Mouse (Mus musculus) midbrain, embryonic 14.5 days (tissue): ENCODE results near the gene Trf. TPM values are rescaled to one million over a fixed set of nuclear protein-coding genes. Genes with fewer than 3 reads are reported as not detected.

ENCODE experiments used
- ATAC-seq: fragments of 200-750 bp; cut with Nextera tagmentation; 2 replicates; pipeline ENCODE4 v1.8.0; 2017; ENCODE audit warnings: moderate number of reproducible peaks, moderate library complexity; ENCODE audit not compliant: low FRiP score, low TSS enrichment
- DNase-seq: peaks from one replicate; pipeline ENCODE4 v3.0.0-alpha.2; 2015
- H3K27ac ChIP-seq: fragments of 300-500 bp; sonication (generic); replicated peaks from 2 replicates; pipeline ENCODE4 v1.5.1; 2014; ENCODE audit warnings: mild to moderate bottlenecking, low read depth, low read length, moderate library complexity
- H3K27me3 ChIP-seq: fragments of 300-500 bp; sonication (generic); 2 replicates; pipeline ENCODE4 v1.6.1; 2014; ENCODE audit warnings: low read length, control low read depth, mixed read lengths; ENCODE audit not compliant: control insufficient read depth, insufficient read depth
- H3K36me3 ChIP-seq: fragments of 300-500 bp; sonication (generic); 2 replicates; pipeline ENCODE4 v1.6.1; 2014; ENCODE audit warnings: low read length, control low read depth; ENCODE audit not compliant: control insufficient read depth, insufficient read depth
- H3K4me1 ChIP-seq: fragments of 300-500 bp; sonication (generic); 2 replicates; pipeline ENCODE4 v1.6.1; 2014; ENCODE audit warnings: mild to moderate bottlenecking, antibody characterized with exemption, low read length, control low read depth; ENCODE audit not compliant: control insufficient read depth, insufficient read depth
- H3K4me2 ChIP-seq: fragments of 300-500 bp; sonication (generic); 2 replicates; pipeline ENCODE4 v1.6.1; 2014; ENCODE audit warnings: mild to moderate bottlenecking, low read length, moderate library complexity
- H3K4me3 ChIP-seq: fragments of 300-500 bp; sonication (generic); replicated peaks from 2 replicates; pipeline ENCODE4 v1.5.1; 2014; ENCODE audit warnings: low read depth, low read length
- H3K9ac ChIP-seq: fragments of 300-500 bp; sonication (generic); replicated peaks from 2 replicates; pipeline ENCODE4 v1.6.1; 2014; ENCODE audit warnings: mild to moderate bottlenecking, low read length, moderate library complexity
- H3K9me3 ChIP-seq: fragments of 300-500 bp; sonication (generic); 2 replicates; pipeline ENCODE4 v1.6.1; 2016; ENCODE audit warnings: low read length, control low read depth, mixed read lengths; ENCODE audit not compliant: control insufficient read depth
- WGBS: fragments of 180-500 bp; shearing (Covaris S2); extraction: QIAGEN DNeasy Blood & Tissue Kit; methylation state at CpG from one replicate; pipeline ENCODE4 v1.1.7; 2014; 5-methylcytosine and 5-hydroxymethylcytosine counted together
- polyA plus RNA-seq: library from polyadenylated mRNA; unstranded; fragments of >200 nt; fragmentation: Nextera tagmentation; extraction: Ambion mirVana; gene quantifications from 2 replicates; pipeline ENCODE4 v1.2.1, GENCODE M21; 2014

Trf gene
- polyA plus RNA-seq, 1 experiment from 2014 or later: 30.6 TPM

DNA sequence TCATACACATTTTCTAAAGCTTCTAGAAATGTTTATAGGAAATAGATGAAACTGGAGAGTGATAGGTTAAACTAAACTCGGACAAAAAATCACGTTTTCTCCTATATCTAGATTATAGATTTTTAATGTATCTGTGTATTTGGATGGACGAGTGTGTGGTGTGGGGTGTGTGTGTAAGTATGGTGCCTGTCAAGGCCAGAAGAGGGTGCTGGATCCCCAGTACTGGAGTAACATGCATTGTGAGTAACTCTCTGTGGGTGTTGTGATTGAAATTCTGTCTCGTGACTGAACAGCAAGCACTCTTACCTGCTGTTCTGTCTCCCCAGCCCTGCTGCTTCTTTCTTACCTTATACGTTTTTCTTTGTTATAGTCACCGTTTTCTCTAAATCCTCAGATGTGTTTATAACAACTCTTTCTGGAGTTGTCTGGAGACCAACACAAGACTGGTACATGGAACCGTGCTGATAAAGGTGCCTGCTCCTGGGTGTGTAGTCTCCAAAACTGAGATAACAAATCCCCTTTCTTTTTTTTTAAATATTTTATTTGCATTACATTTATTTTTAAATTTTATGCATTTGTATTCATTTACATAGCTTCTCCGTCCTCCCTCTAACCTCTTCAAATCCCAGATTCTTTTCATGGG lies 16.4 kb upstream of the Trf start:
- no peak overlapping the region for H3K4me3 ChIP-seq
- H3K4me2 ChIP-seq: no peak overlapping the region
- ATAC-seq (no peak), DNase-seq (no peak)
- no peak overlapping the region for H3K27ac ChIP-seq
- no peaks in the 10 kb centered on the region for H3K9me3 ChIP-seq
- H3K27me3 ChIP-seq: no peaks in the 10 kb centered on the region
- no peaks in the 10 kb centered on the region for H3K4me1 ChIP-seq
- no peak overlapping the region for H3K9ac ChIP-seq
- no peaks in the 10 kb centered on the region for H3K36me3 ChIP-seq
- WGBS: 87% methylated on average over 8 of the region's 8 CpGs

DNA sequence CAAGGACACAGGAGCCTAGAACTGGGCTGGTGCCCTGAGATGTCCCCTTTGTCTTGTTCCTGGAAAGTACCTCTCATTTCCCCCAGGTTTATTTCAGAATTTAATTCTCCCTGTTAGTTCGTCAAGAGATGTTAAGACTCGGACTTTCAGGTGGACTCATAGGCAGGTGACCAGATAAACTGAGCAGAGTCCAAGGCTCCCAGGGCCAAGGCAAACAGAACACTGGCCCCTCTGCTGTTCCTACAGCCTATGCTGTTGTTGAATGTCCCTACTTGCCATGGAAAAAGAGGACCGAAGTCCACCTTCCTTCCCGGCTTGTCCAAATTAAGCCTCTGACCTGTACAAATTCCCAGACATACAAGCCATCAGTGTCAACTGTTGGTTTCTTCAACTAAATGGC lies 13.4 kb upstream of the Trf start:
- ATAC-seq (no peak), DNase-seq (no peak)
- Histone ChIP-seq H3K27me3 (no peaks in the 10 kb centered on the region), H3K27ac (no peak overlapping the region), H3K9me3 (no peaks in the 10 kb centered on the region), H3K9ac (no peak overlapping the region), H3K4me3 (no peak overlapping the region), H3K4me2 (no peak overlapping the region), H3K36me3 (no peaks in the 10 kb centered on the region), H3K4me1 (no peaks in the 10 kb centered on the region)
- 93% methylated on average over 4 of the region's 4 CpGs for WGBS

DNA sequence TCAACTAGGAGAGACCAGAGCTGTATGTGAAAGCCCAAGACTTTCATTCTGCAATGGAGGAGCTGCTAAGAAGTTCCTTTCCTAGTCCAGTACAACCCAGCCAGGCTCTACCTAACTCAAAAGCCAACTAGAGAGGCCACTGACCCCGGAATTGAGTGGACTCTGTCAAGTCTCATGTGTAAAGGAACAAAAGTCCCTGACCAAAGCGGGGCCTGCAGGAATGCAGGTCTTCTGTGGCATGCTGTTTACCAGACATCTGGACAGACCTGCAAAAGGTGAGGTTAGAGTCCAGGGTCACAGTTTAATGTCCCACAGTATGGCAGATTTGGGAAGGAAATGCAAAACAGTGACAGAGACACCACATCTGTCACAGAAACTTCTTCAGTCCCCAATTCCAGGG lies 11.0 kb upstream of the Trf start:
- WGBS: 84% methylated on average over 2 of the region's 2 CpGs
- DNase-seq: no peak
- Histone ChIP-seq H3K27ac (no peak overlapping the region), H3K4me1 (no peaks in the 10 kb centered on the region), H3K4me2 (no peak overlapping the region), H3K27me3 (no peaks in the 10 kb centered on the region), H3K36me3 (no peaks in the 10 kb centered on the region), H3K9ac (no peak overlapping the region), H3K9me3 (no peaks in the 10 kb centered on the region), H3K4me3 (no peak overlapping the region)
- ATAC-seq: no peak

DNA sequence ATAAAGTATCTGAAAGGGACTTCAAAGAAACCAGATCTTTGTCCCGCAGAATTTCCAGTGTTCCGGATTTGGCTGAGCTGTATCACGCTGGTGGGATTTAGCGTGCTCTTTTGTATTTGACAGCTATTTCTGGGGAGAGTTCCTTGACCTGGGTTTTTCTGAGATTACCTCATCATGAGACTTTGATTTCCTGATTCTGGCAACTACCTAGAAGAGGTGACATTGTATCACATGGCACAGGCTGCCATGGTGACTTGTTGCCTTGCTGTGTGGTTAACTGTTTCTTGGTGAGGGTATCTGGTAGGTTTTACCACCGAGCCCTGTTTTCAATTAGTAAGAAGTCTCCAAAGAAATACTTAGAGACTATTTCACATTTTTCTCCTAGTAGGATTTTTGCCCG lies 9.2 kb upstream of the Trf start:
- WGBS: 84% methylated on average over 6 of the region's 6 CpGs
- H3K27me3 ChIP-seq: no peaks in the 10 kb centered on the region
- H3K9me3 ChIP-seq: no peaks in the 10 kb centered on the region
- no peak for DNase-seq
- H3K4me3 ChIP-seq: no peak overlapping the region
- H3K27ac ChIP-seq: no peak overlapping the region
- no peak overlapping the region for H3K9ac ChIP-seq
- no peaks in the 10 kb centered on the region for H3K36me3 ChIP-seq
- no peak overlapping the region for H3K4me2 ChIP-seq
- no peaks in the 10 kb centered on the region for H3K4me1 ChIP-seq
- no peak for ATAC-seq

DNA sequence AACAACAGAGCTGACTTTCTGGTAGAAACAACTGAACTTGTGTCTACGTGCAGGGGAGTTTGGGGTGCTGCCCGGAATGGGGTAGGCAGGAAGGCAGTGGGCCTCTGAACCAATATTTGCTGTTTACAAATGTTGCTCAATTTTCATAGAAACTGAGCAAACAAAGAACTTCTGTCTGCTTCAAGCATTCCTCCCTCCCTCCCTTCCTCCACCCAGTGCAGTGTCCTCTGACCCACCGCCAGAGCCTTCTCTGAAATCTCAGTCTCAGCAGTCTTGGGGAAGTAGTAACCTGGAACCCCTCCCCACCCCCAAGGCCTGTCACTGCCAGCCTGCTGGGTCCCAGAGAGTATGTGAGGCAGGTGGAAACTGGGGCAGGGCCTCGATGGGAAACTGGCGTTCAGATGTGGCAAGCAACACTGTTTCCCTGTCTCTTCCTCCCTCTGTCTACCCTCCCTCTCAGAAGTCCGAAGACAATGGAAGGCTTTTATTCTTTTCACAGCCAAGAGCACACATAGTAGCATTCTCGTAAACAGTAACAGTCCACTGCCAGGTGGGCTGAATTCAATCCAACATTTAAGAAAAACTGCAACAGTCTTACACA lies 4.4 kb upstream of the Trf start:
- no peak overlapping the region for H3K9ac ChIP-seq
- no peak overlapping the region for H3K27ac ChIP-seq
- H3K4me2 ChIP-seq: no peak overlapping the region
- no peaks in the 10 kb centered on the region for H3K27me3 ChIP-seq
- no peaks in the 10 kb centered on the region for H3K9me3 ChIP-seq
- no peak for ATAC-seq
- no peaks in the 10 kb centered on the region for H3K36me3 ChIP-seq
- WGBS: 65% methylated on average over 7 of the region's 7 CpGs
- no peak overlapping the region for H3K4me3 ChIP-seq
- DNase-seq: no peak
- no peaks in the 10 kb centered on the region for H3K4me1 ChIP-seq

DNA sequence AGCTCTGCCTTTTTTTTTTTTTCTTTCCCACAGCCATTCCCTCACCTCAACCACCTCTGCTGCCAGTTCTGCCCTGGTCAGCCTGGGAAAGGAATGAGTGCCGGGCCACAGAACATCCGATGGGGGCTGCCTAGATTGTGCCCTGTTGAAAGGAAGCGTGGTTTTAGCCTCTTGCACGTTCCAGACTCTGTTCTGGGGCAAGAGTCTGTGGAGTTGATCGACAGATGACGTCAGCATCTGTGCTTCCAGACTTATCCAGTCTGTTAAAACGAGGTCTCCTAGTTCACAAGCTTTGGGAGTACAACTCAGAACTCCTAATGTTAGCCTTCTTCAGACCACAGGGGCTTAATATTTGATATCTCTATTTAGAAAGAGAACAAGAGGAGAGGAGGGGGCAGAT lies 3.8 kb upstream of the Trf start:
- H3K27me3 ChIP-seq: no peaks in the 10 kb centered on the region
- H3K27ac ChIP-seq: no peak overlapping the region
- no peaks in the 10 kb centered on the region for H3K36me3 ChIP-seq
- 80% methylated on average over 7 of the region's 7 CpGs for WGBS
- DNase-seq (no peak), ATAC-seq (no peak)
- H3K4me3 ChIP-seq: no peak overlapping the region
- no peak overlapping the region for H3K9ac ChIP-seq
- no peaks in the 10 kb centered on the region for H3K4me1 ChIP-seq
- no peaks in the 10 kb centered on the region for H3K9me3 ChIP-seq
- no peak overlapping the region for H3K4me2 ChIP-seq

DNA sequence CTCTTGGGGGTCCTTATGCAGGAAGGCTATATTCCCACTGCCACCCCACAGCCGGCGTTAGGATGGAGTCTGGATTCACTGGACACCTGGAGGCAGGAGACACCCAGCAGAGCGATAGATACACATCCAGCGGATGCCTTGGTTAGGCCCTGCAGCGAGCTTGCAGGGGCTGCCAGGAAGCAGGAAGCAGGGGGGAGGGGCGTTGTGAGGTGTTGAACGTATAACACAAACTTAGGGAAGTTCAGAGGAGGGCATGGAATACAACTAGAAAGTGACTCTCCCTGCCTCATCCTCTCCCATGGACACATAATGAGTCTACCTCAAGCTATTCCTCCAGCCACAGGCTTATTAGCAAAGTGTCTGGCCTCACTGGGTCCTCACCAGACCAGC lies 2.8 kb upstream of the Trf start:
- DNase-seq (no peak), ATAC-seq (no peak)
- no peaks in the 10 kb centered on the region for H3K36me3 ChIP-seq

DNA sequence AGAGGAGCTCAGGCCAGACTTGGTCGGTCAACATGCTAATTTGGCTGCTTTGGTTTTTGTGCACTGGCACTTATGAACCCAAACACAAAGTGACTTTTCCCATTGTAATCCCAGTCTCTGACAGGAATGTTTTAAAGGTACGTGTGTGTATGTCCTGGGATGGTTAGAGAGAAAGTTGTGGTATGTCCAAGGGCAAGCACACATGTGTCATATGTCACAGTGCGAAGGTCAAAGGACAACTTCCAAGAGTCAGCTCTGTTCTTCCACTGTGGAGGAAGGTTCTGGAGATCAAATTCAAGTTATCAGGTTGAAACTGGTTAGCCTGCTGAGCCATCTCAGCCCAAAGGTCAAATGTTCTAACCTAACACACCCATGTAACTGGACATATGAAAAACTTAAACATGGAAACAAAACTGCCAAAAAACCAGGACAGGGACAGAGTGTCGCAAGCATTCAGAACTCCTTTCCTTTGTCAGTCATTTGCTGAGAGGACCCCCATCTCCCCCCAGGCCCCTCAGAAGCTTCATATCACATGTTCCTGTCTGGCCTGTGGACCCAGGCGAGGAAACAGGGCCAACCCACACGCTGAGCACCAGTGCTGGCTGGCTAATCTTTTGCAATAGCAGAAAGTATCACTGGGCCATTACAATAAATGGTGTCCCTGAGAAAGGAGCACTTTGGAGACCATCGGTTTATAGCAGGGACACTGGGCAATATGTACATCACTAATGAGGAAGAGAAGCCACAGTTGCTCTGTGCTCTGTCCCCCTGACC lies 2.2 kb upstream of the Trf start:
- no peak overlapping the region for H3K4me2 ChIP-seq
- no peak for ATAC-seq
- WGBS: 88% methylated on average over 7 of the region's 7 CpGs
- DNase-seq: no peak
- no peak overlapping the region for H3K9ac ChIP-seq
- no peaks in the 10 kb centered on the region for H3K36me3 ChIP-seq
- H3K4me3 ChIP-seq: no peak overlapping the region
- H3K9me3 ChIP-seq: no peaks in the 10 kb centered on the region
- H3K27ac ChIP-seq: no peak overlapping the region
- H3K27me3 ChIP-seq: no peaks in the 10 kb centered on the region
- no peaks in the 10 kb centered on the region for H3K4me1 ChIP-seq

More for the DNA sequence above, 2.8 kb upstream of the Trf start:
- Histone ChIP-seq H3K27ac (no peak overlapping the region), H3K9me3 (no peaks in the 10 kb centered on the region), H3K9ac (no peak overlapping the region), H3K4me2 (no peak overlapping the region), H3K4me3 (no peak overlapping the region), H3K27me3 (no peaks in the 10 kb centered on the region), H3K4me1 (no peaks in the 10 kb centered on the region)
- WGBS: 76% methylated on average over 7 of the region's 7 CpGs
